Mouse (Mus musculus): ENCODE measurements at regions not wholly inside any gene's neighbourhood (a gene's known extent, or its start where the extent isn't known, plus 50 kb on each side); places are given as distances from the start of the nearest gene placed in this dataset.

GRCm38 (mm10) chr7:73184208-73185070 is 190.9 kb upstream of the Rgma start:
- no peak overlapping the region for H3K9ac ChIP-seq (ENCODE audit: low read length)
- H3K4me3 ChIP-seq (ENCODE audit: low read depth, low read length), result no peak overlapping the region
- H3K9me3 ChIP-seq (ENCODE audit: control insufficient read depth, low read length), result no peaks in the 10 kb centered on the region
- no peaks in the 10 kb centered on the region for H3K4me1 ChIP-seq (replicated peaks; ENCODE audit: control insufficient read depth, insufficient read depth)
- TF ChIP-seq CTCF (IDR thresholded peaks at IDR 0.05; ENCODE audit: low read depth), result no peak
- no peak for TF ChIP-seq EP300 (optimal IDR thresholded peaks at IDR 0.05)
- no peak overlapping the region for H3K4me2 ChIP-seq (replicated peaks; ENCODE audit: low read depth)
- DNase-seq (ENCODE audit: low spot score), result peak; percentile 2
- no peak overlapping the region for H3K27ac ChIP-seq (replicated peaks)
- ATAC-seq (ENCODE audit: low FRiP score, low TSS enrichment), result no peak
- H3K27me3 ChIP-seq (ENCODE audit: control insufficient read depth, insufficient read depth, low read length), result no peaks in the 10 kb centered on the region
- H3K36me3 ChIP-seq (ENCODE audit: control insufficient read depth, insufficient read depth, low read length), result no peaks in the 10 kb centered on the region
- WGBS, result 90% methylated on average over 14 of the region's 14 CpGs

- 56% methylated on average over 10 of the region's 10 CpGs for WGBS
- TF ChIP-seq CTCF (IDR thresholded peaks at IDR 0.05; ENCODE audit: low read depth) (no peak), EP300 (optimal IDR thresholded peaks at IDR 0.05) (no peak)
- ATAC-seq (ENCODE audit: low FRiP score, low TSS enrichment), result no peak
- H3K9me3 ChIP-seq (ENCODE audit: control insufficient read depth, low read length), result no peaks in the 10 kb centered on the region
- H3K4me1 ChIP-seq (replicated peaks; ENCODE audit: control insufficient read depth, insufficient read depth), result no peaks in the 10 kb centered on the region
- H3K27ac ChIP-seq (replicated peaks), result no peak overlapping the region
- no peaks in the 10 kb centered on the region for H3K27me3 ChIP-seq (ENCODE audit: control insufficient read depth, insufficient read depth, low read length)
- no peak overlapping the region for H3K9ac ChIP-seq (ENCODE audit: low read length)
- no peak overlapping the region for H3K4me2 ChIP-seq (replicated peaks; ENCODE audit: low read depth)
- no peak for DNase-seq (ENCODE audit: low spot score)
- no peaks in the 10 kb centered on the region for H3K36me3 ChIP-seq (ENCODE audit: control insufficient read depth, insufficient read depth, low read length)
- H3K4me3 ChIP-seq (ENCODE audit: low read depth, low read length), result no peak overlapping the region
These were observed 190.2 kb upstream of the Rgma start for GRCm38 (mm10) chr7:73185071-73185531.

GRCm38 (mm10) chr7:73185591-73185990 is 189.7 kb upstream of the Rgma start:
- no peak overlapping the region for H3K27ac ChIP-seq (replicated peaks)
- ATAC-seq (ENCODE audit: low FRiP score, low TSS enrichment) (no peak), DNase-seq (ENCODE audit: low spot score) (peak; percentile 7)
- TF ChIP-seq EP300 (optimal IDR thresholded peaks at IDR 0.05), result no peak
- no peak for TF ChIP-seq CTCF (IDR thresholded peaks at IDR 0.05; ENCODE audit: low read depth)
- no peaks in the 10 kb centered on the region for H3K27me3 ChIP-seq (ENCODE audit: control insufficient read depth, insufficient read depth, low read length)
- H3K4me3 ChIP-seq (ENCODE audit: low read depth, low read length), result no peak overlapping the region
- H3K4me1 ChIP-seq (replicated peaks; ENCODE audit: control insufficient read depth, insufficient read depth), result no peaks in the 10 kb centered on the region
- no peak overlapping the region for H3K4me2 ChIP-seq (replicated peaks; ENCODE audit: low read depth)
- no peaks in the 10 kb centered on the region for H3K9me3 ChIP-seq (ENCODE audit: control insufficient read depth, low read length)
- 95% methylated on average over 5 of the region's 5 CpGs for WGBS
- no peaks in the 10 kb centered on the region for H3K36me3 ChIP-seq (ENCODE audit: control insufficient read depth, insufficient read depth, low read length)
- H3K9ac ChIP-seq (ENCODE audit: low read length), result no peak overlapping the region

GRCm38 (mm10) chr7:73186501-73186900 is 188.8 kb upstream of the Rgma start:
- H3K4me1 ChIP-seq (replicated peaks; ENCODE audit: control insufficient read depth, insufficient read depth), result no peaks in the 10 kb centered on the region
- whole genome bisulfite sequencing, result 84% methylated on average over 3 of the region's 3 CpGs
- ATAC-seq (ENCODE audit: low FRiP score, low TSS enrichment) (no peak), DNase-seq (ENCODE audit: low spot score) (no peak)
- no peak overlapping the region for H3K4me3 ChIP-seq (ENCODE audit: low read depth, low read length)
- no peak overlapping the region for H3K9ac ChIP-seq (ENCODE audit: low read length)
- no peaks in the 10 kb centered on the region for H3K36me3 ChIP-seq (ENCODE audit: control insufficient read depth, insufficient read depth, low read length)
- no peaks in the 10 kb centered on the region for H3K9me3 ChIP-seq (ENCODE audit: control insufficient read depth, low read length)
- no peak for TF ChIP-seq CTCF (IDR thresholded peaks at IDR 0.05; ENCODE audit: low read depth)
- TF ChIP-seq EP300 (optimal IDR thresholded peaks at IDR 0.05), result no peak
- H3K4me2 ChIP-seq (replicated peaks; ENCODE audit: low read depth), result no peak overlapping the region
- H3K27me3 ChIP-seq (ENCODE audit: control insufficient read depth, insufficient read depth, low read length), result no peaks in the 10 kb centered on the region
- no peak overlapping the region for H3K27ac ChIP-seq (replicated peaks)

GRCm38 (mm10) chr7:73191388-73192278 is 183.7 kb upstream of the Rgma start:
- DNase-seq (ENCODE audit: low spot score) (no peak), ATAC-seq (ENCODE audit: low FRiP score, low TSS enrichment) (no peak)
- no peaks in the 10 kb centered on the region for H3K27me3 ChIP-seq (ENCODE audit: control insufficient read depth, insufficient read depth, low read length)
- no peak overlapping the region for H3K9ac ChIP-seq (ENCODE audit: low read length)
- no peak overlapping the region for H3K27ac ChIP-seq (replicated peaks)
- 68% methylated on average over 12 of the region's 12 CpGs for WGBS
- no peaks in the 10 kb centered on the region for H3K4me1 ChIP-seq (replicated peaks; ENCODE audit: control insufficient read depth, insufficient read depth)
- TF ChIP-seq EP300 (optimal IDR thresholded peaks at IDR 0.05), result no peak
- no peak for TF ChIP-seq CTCF (IDR thresholded peaks at IDR 0.05; ENCODE audit: low read depth)
- H3K4me2 ChIP-seq (replicated peaks; ENCODE audit: low read depth), result no peak overlapping the region
- H3K4me3 ChIP-seq (ENCODE audit: low read depth, low read length), result no peak overlapping the region
- H3K36me3 ChIP-seq (ENCODE audit: control insufficient read depth, insufficient read depth, low read length), result no peaks in the 10 kb centered on the region
- no peaks in the 10 kb centered on the region for H3K9me3 ChIP-seq (ENCODE audit: control insufficient read depth, low read length)
